In the genomic region with DNA sequence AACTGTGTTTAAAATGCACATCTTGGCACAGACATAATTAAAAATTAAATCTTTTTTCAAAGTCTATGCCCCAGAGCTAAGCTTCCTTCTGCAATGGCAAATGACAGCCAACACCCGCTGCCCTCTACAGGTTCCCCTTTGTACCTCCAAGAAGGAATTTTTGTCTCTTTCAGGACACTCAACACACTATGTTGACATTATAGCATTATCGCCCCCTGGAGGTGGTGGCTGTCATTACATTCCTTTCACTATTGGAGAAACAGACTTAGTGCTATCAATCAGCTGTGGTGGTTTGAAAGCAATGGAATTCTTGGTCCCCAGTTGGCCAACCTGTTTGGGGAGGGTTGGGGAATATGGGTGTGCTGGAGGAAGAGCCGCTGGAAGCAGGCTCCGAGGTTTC, we compare ENCODE assay signal across 10 mouse cellular contexts. TPM values are rescaled to one million over a fixed set of nuclear protein-coding genes. Genes with fewer than 3 reads are reported as not detected.
DNase-seq lines count a peak whose midpoint lies in the region; ATAC-seq lines count a peak whose summit lies in the region.
"Had no signal": no experiment of that assay in that cellular context is flagged by ENCODE, and none has a peak within 500 bp of the region (broad histone marks: within the 10 kb centered on the region; RNA-seq: fewer than 3 reads in every experiment).

No protein-coding gene starts in this region.

- H3K27ac ChIP-seq in embryonic facial prominence, embryonic 11.5 days (replicated peaks; ENCODE audit: low read depth, low read length) = no peak overlapping the region
- H3K27ac ChIP-seq: limb, embryonic 13.5 days had no signal

- H3K4me1 ChIP-seq in embryonic facial prominence, embryonic 11.5 days (ENCODE audit: control insufficient read depth, insufficient read depth, low read length) = no peaks in the 10 kb centered on the region

- no peak overlapping the region for H3K9ac ChIP-seq in embryonic facial prominence, embryonic 11.5 days (replicated peaks; ENCODE audit: low read length)
- H3K9ac ChIP-seq: limb, embryonic 13.5 days had no signal

- H3K27me3 ChIP-seq in embryonic facial prominence, embryonic 11.5 days (ENCODE audit: control insufficient read depth, insufficient read depth, low read length) = no peaks in the 10 kb centered on the region
- H3K27me3 ChIP-seq: limb, embryonic 13.5 days had no signal

- ATAC-seq in embryonic facial prominence, embryonic 11.5 days (replicated peaks; ENCODE audit: insufficient number of reproducible peaks, low FRiP score, low TSS enrichment, low read depth) = no peak
- no peak for ATAC-seq in megakaryocyte-erythroid progenitor cell, adult 5-6 weeks (replicated peaks; ENCODE audit: low FRiP score, low TSS enrichment, poor library complexity, severe bottlenecking)

- H3K4me3 ChIP-seq in embryonic facial prominence, embryonic 11.5 days (ENCODE audit: low read depth, low read length) = no peak overlapping the region
- H3K4me3 ChIP-seq: erythroblast, embryonic 14.5 days; limb, embryonic 13.5 days had no signal

- no peaks in the 10 kb centered on the region for H3K9me3 ChIP-seq in embryonic facial prominence, embryonic 11.5 days (replicated peaks; ENCODE audit: control insufficient read depth, low read length)
- H3K9me3 ChIP-seq: limb, embryonic 13.5 days had no signal

- whole genome bisulfite sequencing in embryonic facial prominence, embryonic 11.5 days = 36% methylated on average over 4 of the region's 4 CpGs

- peak; percentile 48 for DNase-seq in adrenal gland, adult 2 months
- no peak for DNase-seq in adrenal gland, postnatal 4 days (ENCODE audit: low spot score in 2 of 2)
- peak; percentile 48 to 74 for DNase-seq in left cerebral cortex, adult 18-20 months (ENCODE audit: low spot score in 2 of 2)
- DNase-seq in left cerebral cortex, adult 8-10 months (ENCODE audit: low spot score in 2 of 2) = no peak
- peak; percentile 78 for DNase-seq in ZHBTc4 (ENCODE audit: low read depth, low spot score)
- peak; percentile 64 for DNase-seq in embryonic facial prominence, embryonic 11.5 days (ENCODE audit: low spot score)
- peak; percentile 48 for DNase-seq in lung, postnatal 25 days (ENCODE audit: low spot score)

- no peak overlapping the region for H3K4me2 ChIP-seq in embryonic facial prominence, embryonic 11.5 days (ENCODE audit: low read depth, low read length)
- H3K4me2 ChIP-seq: limb, embryonic 13.5 days had no signal

- H3K36me3 ChIP-seq in embryonic facial prominence, embryonic 11.5 days (replicated peaks; ENCODE audit: control insufficient read depth, insufficient read depth, low read depth, low read length) = no peaks in the 10 kb centered on the region
- H3K36me3 ChIP-seq: limb, embryonic 13.5 days had no signal

RNA-seq across cellular contexts. Expression of a gene that starts 13.9 kb away (rescaled TPM):
- total RNA-seq in adrenal gland, adult 2 months (2021) = 100 to 1,000 TPM; 145 to 180 TPM
- 371 and 378 TPM in 2 replicates for polyA plus RNA-seq in adrenal gland, adult 2 months (2012; rRNA removed)
- 100 to 1,000 TPM; 153 to 158 TPM for total RNA-seq in adrenal gland, postnatal 4 days (2021)
- total RNA-seq in left cerebral cortex, adult 18-20 months (2021) = 100 to 1,000 TPM; 347 to 376 TPM
- total RNA-seq in left cerebral cortex, adult 8-10 months (2022) = 100 to 1,000 TPM; 329 to 369 (median 363) TPM
- 17.7 and 18.8 TPM in 2 replicates for polyA plus RNA-seq in embryonic facial prominence, embryonic 11.5 days (2014; fragmentation: Nextera tagmentation; extraction: Ambion mirVana)
- total RNA-seq in megakaryocyte-erythroid progenitor cell, adult 5-6 weeks (2014; fragmentation: Nextera tagmentation) = 21.8 and 27.8 TPM in 2 replicates
- total RNA-seq in megakaryocyte-erythroid progenitor cell, adult 5-6 weeks (2017) = 20.6 and 38.0 TPM in 2 replicates

RNA-seq across cellular contexts. Expression of a gene that starts 27.8 kb away (rescaled TPM):
- 10 to 100 TPM; 11.2 to 15.5 TPM for total RNA-seq in adrenal gland, adult 2 months (2021)
- polyA plus RNA-seq in adrenal gland, adult 2 months (2012; rRNA removed) = 26.4 and 31.5 TPM in 2 replicates
- 10 to 100 TPM; 15.7 to 22.9 TPM for total RNA-seq in adrenal gland, postnatal 4 days (2021)
- total RNA-seq in left cerebral cortex, adult 18-20 months (2021) = 1 to 10 TPM; 5.0 to 6.1 TPM
- total RNA-seq in left cerebral cortex, adult 8-10 months (2022) = 1 to 10 TPM; 3.4 to 5.3 (median 4.4) TPM
- polyA plus RNA-seq in embryonic facial prominence, embryonic 11.5 days (2014; fragmentation: Nextera tagmentation; extraction: Ambion mirVana) = 3.5 and 5.7 TPM in 2 replicates
- 2.6 TPM in 1 of 2 replicates, not detected in the other for total RNA-seq in megakaryocyte-erythroid progenitor cell, adult 5-6 weeks (2014; fragmentation: Nextera tagmentation)
- total RNA-seq in megakaryocyte-erythroid progenitor cell, adult 5-6 weeks (2017) = not detected in 2 replicates

RNA-seq across cellular contexts. Expression of a gene that starts 35.4 kb away (rescaled TPM):
- total RNA-seq in adrenal gland, adult 2 months (2021) = 100 to 1,000 TPM; 116 to 131 TPM
- polyA plus RNA-seq in adrenal gland, adult 2 months (2012; rRNA removed) = 320 and 326 TPM in 2 replicates
- 100 to 1,000 TPM; 165 to 169 TPM for total RNA-seq in adrenal gland, postnatal 4 days (2021)
- total RNA-seq in left cerebral cortex, adult 18-20 months (2021) = 10 to 100 TPM; 93.2 to 93.8 TPM
- 100 to 1,000 TPM in 1 of 4 experiments, 10 to 100 TPM in 3; 92.1 to 102 (median 93.0) TPM for total RNA-seq in left cerebral cortex, adult 8-10 months (2022)
- 249 and 259 TPM in 2 replicates for polyA plus RNA-seq in embryonic facial prominence, embryonic 11.5 days (2014; fragmentation: Nextera tagmentation; extraction: Ambion mirVana)
- 113 and 127 TPM in 2 replicates for total RNA-seq in megakaryocyte-erythroid progenitor cell, adult 5-6 weeks (2014; fragmentation: Nextera tagmentation)
- 84.1 and 122 TPM in 2 replicates for total RNA-seq in megakaryocyte-erythroid progenitor cell, adult 5-6 weeks (2017)

RNA-seq across cellular contexts. Expression of a gene that starts 56.4 kb away (rescaled TPM):
- total RNA-seq in adrenal gland, adult 2 months (2021) = 1 to 10 TPM; 2.1 to 4.8 TPM
- polyA plus RNA-seq in adrenal gland, adult 2 months (2012; rRNA removed) = 10.3 and 10.9 TPM in 2 replicates
- total RNA-seq in adrenal gland, postnatal 4 days (2021) = 1 to 10 TPM; 2.2 to 3.2 TPM
- 10 to 100 TPM; 48.0 TPM for total RNA-seq in left cerebral cortex, adult 18-20 months (2021)
- total RNA-seq in left cerebral cortex, adult 8-10 months (2022) = 10 to 100 TPM; 27.9 to 32.2 (median 28.2) TPM
- 0.39 TPM in 1 of 2 replicates, not detected in the other for polyA plus RNA-seq in embryonic facial prominence, embryonic 11.5 days (2014; fragmentation: Nextera tagmentation; extraction: Ambion mirVana)
- total RNA-seq in megakaryocyte-erythroid progenitor cell, adult 5-6 weeks (2014; fragmentation: Nextera tagmentation) = not detected in 2 replicates
- not detected in 2 replicates for total RNA-seq in megakaryocyte-erythroid progenitor cell, adult 5-6 weeks (2017)
- polyA plus RNA-seq: erythroblast, embryonic 14.5 days; limb, embryonic 13.5 days had no signal

Comparison
In these comparisons a context has a peak if more than half of its experiments do, and no peak if none do; other contexts are left out.
1. DNase-seq: peak in adrenal gland, adult 2 months (single experiment), left cerebral cortex, adult 18-20 months (2 of 2), ZHBTc4 (single experiment), embryonic facial prominence, embryonic 11.5 days (single experiment) and lung, postnatal 25 days (single experiment); none in adrenal gland, postnatal 4 days (0 of 2) and left cerebral cortex, adult 8-10 months (0 of 2).